Mouse (Mus musculus): ENCODE data around the gene R3hdml. TPM values are rescaled to one million over a fixed set of nuclear protein-coding genes. Genes with fewer than 3 reads are reported as not detected.
"Not testable (repeated sequence)": the region's sequence is repeated elsewhere in the genome, so short reads cannot be mapped to it uniquely, and the experiment has no call there.

The R3hdml gene
- total and polyA plus RNA-seq, 2 experiments from 2014 or later = 0.56 to 1.1 TPM

DNA sequence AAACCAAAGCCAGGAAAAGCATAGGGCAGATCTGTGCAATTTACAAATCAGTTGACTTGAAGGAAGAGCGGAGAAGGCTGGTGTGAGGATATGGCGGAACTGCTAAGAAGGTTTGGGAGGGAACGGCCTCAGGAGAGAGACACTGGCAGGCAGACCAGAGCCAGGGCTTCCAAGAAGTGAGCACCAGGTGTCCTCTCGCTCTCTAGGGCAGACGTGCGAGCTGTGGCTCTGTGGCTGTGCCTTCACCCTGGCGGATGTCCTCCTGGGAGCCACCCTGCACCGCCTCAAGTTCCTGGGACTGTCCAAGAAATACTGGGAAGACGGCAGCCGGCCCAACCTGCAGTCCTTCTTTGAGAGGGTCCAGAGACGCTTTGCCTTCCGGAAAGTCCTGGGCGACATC is 38.7 kb upstream of the R3hdml start:
- Histone ChIP-seq H3K4me1 (ENCODE audit: insufficient read depth) (no peaks in the 10 kb centered on the region), H3K9me3 (ENCODE audit: low read length) (no peaks in the 10 kb centered on the region), H3K36me3 (ENCODE audit: insufficient read depth) (peaks cover 49% of the 10 kb centered on the region), H3K27me3 (ENCODE audit: insufficient read depth, low read length) (no peaks in the 10 kb centered on the region), H3K4me3 (ENCODE audit: low read depth, low read length) (no peak overlapping the region), H3K9ac (no peak overlapping the region), H3K4me2 (ENCODE audit: low read depth) (no peak overlapping the region), H3K27ac (ENCODE audit: low read depth, low read length) (no peak overlapping the region)
- TF ChIP-seq CTCF (IDR thresholded peaks at IDR 0.05; ENCODE audit: low read depth) = no peak
- no peak for ATAC-seq
- WGBS = 94% methylated on average over 13 of the region's 13 CpGs
- no peak for DNase-seq

DNA sequence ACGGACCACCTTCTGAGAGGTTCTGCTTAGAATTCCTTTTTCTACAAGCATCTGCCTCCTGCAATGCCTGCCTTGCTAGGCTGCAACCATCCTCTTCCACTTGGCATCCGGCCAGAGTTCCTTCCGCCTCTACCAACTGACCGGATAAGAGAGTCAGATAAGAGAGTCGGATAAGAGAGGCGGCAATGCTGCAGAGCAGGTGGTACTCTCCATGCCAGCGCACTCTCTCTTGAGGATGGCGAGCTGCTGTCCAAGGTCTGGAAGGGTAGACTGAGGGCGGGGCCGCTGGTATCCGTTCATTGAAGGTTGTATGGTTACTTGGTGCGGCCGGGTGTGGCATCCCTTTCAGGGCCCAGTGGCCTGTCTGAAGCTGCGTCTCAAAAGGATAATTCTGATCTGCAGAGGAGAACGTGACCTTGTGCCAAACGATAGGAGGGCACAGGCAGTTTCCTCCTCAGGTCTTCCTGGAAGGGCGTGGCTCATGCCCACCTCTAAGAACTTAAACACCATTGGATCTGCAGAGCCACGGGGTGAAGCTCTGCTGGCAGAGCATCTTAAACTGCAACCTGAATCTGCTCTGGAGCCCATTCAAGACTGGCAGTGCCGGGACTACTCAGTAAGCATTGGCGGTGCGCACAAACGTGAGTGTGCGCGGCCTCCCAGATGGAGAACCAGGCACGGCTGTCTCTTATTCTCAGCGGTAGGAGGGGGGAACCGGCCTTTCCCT is 33.4 kb upstream of the R3hdml start:
- no peak for TF ChIP-seq CTCF (IDR thresholded peaks at IDR 0.05; ENCODE audit: low read depth)
- ATAC-seq = peak; percentile 60
- H3K4me2 ChIP-seq (ENCODE audit: low read depth) = peak overlapping the region; percentile 38
- peak overlapping the region; percentile 29; the same call in 1 of the 2 replicates for H3K27ac ChIP-seq (ENCODE audit: low read depth, low read length)
- no peaks in the 10 kb centered on the region for H3K27me3 ChIP-seq (ENCODE audit: insufficient read depth, low read length)
- DNase-seq = peak; percentile 43
- H3K4me3 ChIP-seq (ENCODE audit: low read depth, low read length) = 0 out of 2 replicates have a peak overlapping the region, but pooled peaks have one; percentile 3
- 51% methylated on average over 27 of the region's 27 CpGs for WGBS
- H3K4me1 ChIP-seq (ENCODE audit: insufficient read depth) = peaks cover 4% of the 10 kb centered on the region; the same call in 1 of the 2 replicates
- H3K36me3 ChIP-seq (ENCODE audit: insufficient read depth) = peaks cover 18% of the 10 kb centered on the region
- no peaks in the 10 kb centered on the region for H3K9me3 ChIP-seq (ENCODE audit: low read length)
- peak overlapping the region; percentile 33 for H3K9ac ChIP-seq

- H3K9ac ChIP-seq = peak overlapping the region; percentile 33
- no peak for TF ChIP-seq CTCF (IDR thresholded peaks at IDR 0.05; ENCODE audit: low read depth)
- H3K4me1 ChIP-seq (ENCODE audit: insufficient read depth) = peaks cover 4% of the 10 kb centered on the region; the same call in 1 of the 2 replicates
- H3K4me2 ChIP-seq (ENCODE audit: low read depth) = peak overlapping the region; percentile 38
- H3K9me3 ChIP-seq (ENCODE audit: low read length) = no peaks in the 10 kb centered on the region
- DNase-seq (peak; percentile 53), ATAC-seq (peak; percentile 85)
- H3K27me3 ChIP-seq (ENCODE audit: insufficient read depth, low read length) = no peaks in the 10 kb centered on the region
- H3K4me3 ChIP-seq (ENCODE audit: low read depth, low read length) = 0 out of 2 replicates have a peak overlapping the region, but pooled peaks have one; percentile 3
- 42% methylated on average over 10 of the region's 10 CpGs for WGBS
- peaks cover 11% of the 10 kb centered on the region for H3K36me3 ChIP-seq (ENCODE audit: insufficient read depth)
- H3K27ac ChIP-seq (ENCODE audit: low read depth, low read length) = peak overlapping the region; percentile 29; the same call in 1 of the 2 replicates
Observed at GRCm38 (mm10) chr2:163459380-163459779, 32.7 kb upstream of the R3hdml start.

DNA sequence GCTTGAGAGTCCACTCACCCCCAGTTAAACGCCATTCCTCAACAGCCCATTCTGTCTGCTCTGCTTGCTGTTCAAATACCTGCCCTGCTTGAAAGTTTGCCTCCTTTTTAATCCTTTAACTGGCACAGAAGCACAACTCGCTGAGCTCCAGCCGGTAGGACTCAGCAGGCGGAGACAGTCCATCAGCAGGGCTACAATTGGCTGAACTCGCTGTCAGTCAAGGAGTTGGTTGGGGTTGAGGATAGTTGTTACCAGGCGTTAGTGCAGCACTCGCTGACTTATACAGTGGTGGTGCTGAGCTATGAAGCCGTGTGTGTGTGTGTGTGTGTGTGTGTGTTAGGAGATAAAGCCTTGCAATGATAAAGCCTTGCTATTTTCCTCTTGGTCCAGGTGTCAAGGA is 31.5 kb upstream of the R3hdml start:
- DNase-seq (no peak), ATAC-seq (no peak)
- TF ChIP-seq CTCF (IDR thresholded peaks at IDR 0.05; ENCODE audit: low read depth) = no peak
- Histone ChIP-seq H3K27me3 (ENCODE audit: insufficient read depth, low read length) (no peaks in the 10 kb centered on the region), H3K4me3 (ENCODE audit: low read depth, low read length) (no peak overlapping the region), H3K9me3 (ENCODE audit: low read length) (no peaks in the 10 kb centered on the region), H3K4me1 (ENCODE audit: insufficient read depth) (peaks cover 4% of the 10 kb centered on the region; the same call in 1 of the 2 replicates), H3K9ac (no peak overlapping the region), H3K36me3 (ENCODE audit: insufficient read depth) (peaks cover 1% of the 10 kb centered on the region; the same call in 1 of the 2 replicates), H3K4me2 (ENCODE audit: low read depth) (no peak overlapping the region), H3K27ac (ENCODE audit: low read depth, low read length) (no peak overlapping the region)
- WGBS = 87% methylated on average over 8 of the region's 8 CpGs

GRCm38 (mm10) chr2:163461307-163461706 is 30.8 kb upstream of the R3hdml start:
- not testable (repeated sequence) for H3K27me3 ChIP-seq (ENCODE audit: insufficient read depth, low read length); H3K9me3 ChIP-seq (ENCODE audit: low read length); H3K4me2 ChIP-seq (ENCODE audit: low read depth); DNase-seq; H3K4me3 ChIP-seq (ENCODE audit: low read depth, low read length); H3K9ac ChIP-seq; H3K27ac ChIP-seq (ENCODE audit: low read depth, low read length); H3K36me3 ChIP-seq (ENCODE audit: insufficient read depth); H3K4me1 ChIP-seq (ENCODE audit: insufficient read depth); ATAC-seq
- WGBS = 97% methylated on average over 8 of the region's 9 CpGs

DNA sequence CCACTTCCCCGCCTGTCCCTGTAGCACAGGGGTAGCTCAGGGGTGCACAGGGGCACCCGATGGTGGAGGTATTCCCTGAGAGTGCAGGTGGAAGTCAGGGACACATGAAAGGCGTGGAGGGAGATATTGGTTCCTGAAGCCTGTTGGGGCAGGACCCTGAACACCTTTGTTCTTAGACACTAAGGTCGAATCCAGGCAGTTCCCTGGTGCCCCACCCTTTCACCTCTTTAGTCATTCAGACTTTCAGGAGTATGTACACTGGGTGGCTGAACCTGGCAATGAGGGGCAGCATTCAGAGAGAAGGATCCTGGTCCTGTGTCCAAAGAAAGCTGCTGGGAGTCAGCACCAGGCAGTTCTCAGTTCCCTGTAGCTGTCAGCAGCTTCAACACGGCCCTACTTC is 29.7 kb upstream of the R3hdml start:
- H3K4me1 ChIP-seq (ENCODE audit: insufficient read depth) = peaks cover 4% of the 10 kb centered on the region; the same call in 1 of the 2 replicates
- no peaks in the 10 kb centered on the region for H3K9me3 ChIP-seq (ENCODE audit: low read length)
- 76% methylated on average over 5 of the region's 5 CpGs for WGBS
- DNase-seq (no peak), ATAC-seq (no peak)
- H3K9ac ChIP-seq = no peak overlapping the region
- H3K27ac ChIP-seq (ENCODE audit: low read depth, low read length) = no peak overlapping the region
- H3K27me3 ChIP-seq (ENCODE audit: insufficient read depth, low read length) = no peaks in the 10 kb centered on the region
- H3K36me3 ChIP-seq (ENCODE audit: insufficient read depth) = peaks cover 7% of the 10 kb centered on the region; the same call in 1 of the 2 replicates
- no peak overlapping the region for H3K4me2 ChIP-seq (ENCODE audit: low read depth)
- H3K4me3 ChIP-seq (ENCODE audit: low read depth, low read length) = no peak overlapping the region
- no peak for TF ChIP-seq CTCF (IDR thresholded peaks at IDR 0.05; ENCODE audit: low read depth)

- TF ChIP-seq CTCF (IDR thresholded peaks at IDR 0.05; ENCODE audit: low read depth) = no peak
- Histone ChIP-seq H3K27me3 (ENCODE audit: insufficient read depth, low read length) (no peaks in the 10 kb centered on the region), H3K4me2 (ENCODE audit: low read depth) (no peak overlapping the region), H3K9me3 (ENCODE audit: low read length) (no peaks in the 10 kb centered on the region), H3K27ac (ENCODE audit: low read depth, low read length) (no peak overlapping the region), H3K36me3 (ENCODE audit: insufficient read depth) (peaks cover 10% of the 10 kb centered on the region), H3K4me1 (ENCODE audit: insufficient read depth) (peaks cover 4% of the 10 kb centered on the region; the same call in 1 of the 2 replicates), H3K4me3 (ENCODE audit: low read depth, low read length) (no peak overlapping the region), H3K9ac (no peak overlapping the region)
- DNase-seq = no peak
- 80% methylated on average over 11 of the region's 11 CpGs for WGBS
- no peak for ATAC-seq
Observed at GRCm38 (mm10) chr2:163462801-163463200, 29.3 kb upstream of the R3hdml start.
